7 mouse cellular contexts compared by ENCODE assay signal in genomic region chr19:3575276-3575631, GRCm38 (mm10). TPM values are rescaled to one million over a fixed set of nuclear protein-coding genes. Genes with fewer than 3 reads are reported as not detected.
DNase-seq lines count a peak whose midpoint lies in the region; ATAC-seq and TF ChIP-seq lines count a peak whose summit lies in the region.

No protein-coding gene starts in this region.

- H3K4me1 ChIP-seq in E14TG2a.4 (replicated peaks; ENCODE audit: low read depth, low read length) = peaks cover 74% of the 10 kb centered on the region
- H3K4me1 ChIP-seq in kidney, embryonic 14.5 days (ENCODE audit: control insufficient read depth, insufficient read depth, low read length) = peaks cover 19% of the 10 kb centered on the region

- TF ChIP-seq CTCF in E14TG2a.4 (conservative IDR thresholded peaks at IDR 0.05; ENCODE audit: low read length) = no peak
- TF ChIP-seq CTCF in Patski (IDR thresholded peaks at IDR 0.05) = no peak

- no peak for DNase-seq in Patski (ENCODE audit: low read depth, low spot score)
- peak; percentile 82 to 85 for DNase-seq in gastrocnemius, adult 8-10 months (ENCODE audit: low spot score in 2 of 2)
- peak; percentile 80 for DNase-seq in lung, postnatal 36 days
- DNase-seq in right cerebral cortex, adult 18-20 months = no peak
- DNase-seq in spleen, postnatal 4 days (ENCODE audit: low spot score in 2 of 2) = no peak

- ATAC-seq in Patski = peak; percentile 36
- ATAC-seq in kidney, embryonic 14.5 days (ENCODE audit: low FRiP score, low TSS enrichment) = peak; percentile 40; the same call in 1 of the 2 replicates

- 1% methylated on average over 41 of the region's 50 CpGs for WGBS in kidney, embryonic 14.5 days

- CTCF ChIA-PET in Patski (lab: Charles Lee) = interaction anchor here (1.2 kb wide), 1 partner anchor 11 kb away, joined by 3 read pairs; no protein-coding TSS in a partner anchor

- H3K27me3 ChIP-seq in E14TG2a.4 (ENCODE audit: insufficient read depth, low read length) (no peaks in the 10 kb centered on the region), Patski (no peaks in the 10 kb centered on the region)
- H3K27me3 ChIP-seq in kidney, embryonic 14.5 days (ENCODE audit: control insufficient read depth, insufficient read depth, low read length) = no peaks in the 10 kb centered on the region

- H3K9ac ChIP-seq in kidney, embryonic 14.5 days (ENCODE audit: low read depth, low read length) = peak overlapping the region; percentile 96

- peak overlapping the region; percentile 94 for H3K27ac ChIP-seq in kidney, embryonic 14.5 days (ENCODE audit: low read depth, low read length)

- peak overlapping the region; percentile 70 for H3K4me2 ChIP-seq in kidney, embryonic 14.5 days (replicated peaks; ENCODE audit: low read depth, low read length)

- in situ Hi-C loops in Patski (cut with MboI; ENCODE audit: low pct_unique_long_range_greater_than_20kb) = no loop called here

- peak overlapping the region; percentile 97 for H3K4me3 ChIP-seq in E14TG2a.4 (replicated peaks; ENCODE audit: low read length)
- peak overlapping the region; percentile 97 for H3K4me3 ChIP-seq in kidney, embryonic 14.5 days (ENCODE audit: low read length)

- POLR2A ChIA-PET in Patski (lab: Charles Lee) = no interaction called here

- 0 out of 2 replicates have a peak, but pooled peaks cover 8% of the 10 kb centered on the region for H3K36me3 ChIP-seq in E14TG2a.4 (ENCODE audit: insufficient read depth, low read length)
- H3K36me3 ChIP-seq in kidney, embryonic 14.5 days (ENCODE audit: control insufficient read depth, insufficient read depth, low read length) = no peaks in the 10 kb centered on the region

- H3K9me3 ChIP-seq in E14TG2a.4 (ENCODE audit: low read length) = no peaks in the 10 kb centered on the region
- H3K9me3 ChIP-seq in kidney, embryonic 14.5 days (ENCODE audit: control insufficient read depth, low read length) = no peaks in the 10 kb centered on the region

RNA-seq across cellular contexts. Expression of gene Ppp6r3, which starts 0.3 kb away (rescaled TPM):
- 103 TPM for polyA plus RNA-seq in Patski (2021)
- 10 to 100 TPM; 54.6 to 64.5 (median 59.5) TPM for total RNA-seq in gastrocnemius, adult 8-10 months (2022)
- polyA plus RNA-seq in kidney, embryonic 14.5 days (2014; fragmentation: Nextera tagmentation; extraction: Ambion mirVana) = 44.8 and 81.1 TPM in 2 replicates

Comparison
In these comparisons a context has a peak if more than half of its experiments do, and no peak if none do; other contexts are left out.
1. DNase-seq: peak in gastrocnemius, adult 8-10 months (2 of 2) and lung, postnatal 36 days (single experiment); none in Patski (single experiment), right cerebral cortex, adult 18-20 months (single experiment) and spleen, postnatal 4 days (0 of 2).